Mouse (Mus musculus) ES-E14 (cell line): Measurements from ENCODE around the gene Hebp1.

Experiments used
- CHD2 ChIP-seq: IDR thresholded peaks from 2 replicates; pipeline ENCODE4 v1.6.1; 2014; ENCODE audit warnings: mild to moderate bottlenecking, low read depth, low read length, inconsistent platforms
- MAFK ChIP-seq: IDR thresholded peaks from 2 replicates; pipeline ENCODE4 v1.6.1; 2014; ENCODE audit warnings: mild to moderate bottlenecking, low read depth, low read length, inconsistent platforms; ENCODE audit not compliant: insufficient read depth
- ZC3H11A ChIP-seq: IDR thresholded peaks from 2 replicates; pipeline ENCODE4 v1.6.1; 2012; ENCODE audit warnings: low read depth, mild to moderate bottlenecking, inconsistent platforms, low read length, borderline replicate concordance
- ZNF384 ChIP-seq: IDR thresholded peaks from 2 replicates; pipeline ENCODE4 v1.6.1; 2012; ENCODE audit warnings: low read depth, low read length, inconsistent platforms

DNA sequence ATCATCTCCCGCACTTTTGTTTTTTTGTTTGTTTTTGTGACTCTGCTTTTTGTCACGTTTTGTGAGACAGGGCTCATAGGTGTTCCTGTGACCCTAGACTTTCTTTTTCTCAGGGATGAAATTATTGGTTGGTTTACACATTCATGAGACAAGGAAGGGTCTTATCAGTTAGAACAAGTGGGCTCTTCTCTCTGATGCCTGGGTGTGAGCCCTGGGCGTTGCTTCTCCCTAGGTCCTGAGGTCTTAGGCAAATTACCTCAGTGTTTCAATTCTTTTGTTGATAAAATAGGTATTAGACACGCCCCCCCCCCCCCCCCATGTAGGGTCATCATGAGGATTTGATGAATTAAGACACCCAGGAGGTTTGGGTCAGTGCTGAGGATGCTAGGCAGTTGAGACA is 7.0 kb upstream of the Hebp1 start:
- TF ChIP-seq CHD2 (no peak), MAFK (no peak), ZC3H11A (no peak), ZNF384 (no peak)
